Mouse (Mus musculus) B cell, adult (primary cell): ENCODE results near the gene Piezo1. TPM values are rescaled to one million over a fixed set of nuclear protein-coding genes. Genes with fewer than 3 reads are reported as not detected.

Source experiments
- total RNA-seq: library from RNA; stranded (reverse); gene quantifications from 4 replicates; pipeline ENCODE4 v1.2.4, GENCODE M21; 2023; ENCODE audit not compliant: inconsistent age

Piezo1 gene
- total RNA-seq = 50.5 to 55.1 TPM (median 53.3 TPM) in 4 replicates

DNA sequence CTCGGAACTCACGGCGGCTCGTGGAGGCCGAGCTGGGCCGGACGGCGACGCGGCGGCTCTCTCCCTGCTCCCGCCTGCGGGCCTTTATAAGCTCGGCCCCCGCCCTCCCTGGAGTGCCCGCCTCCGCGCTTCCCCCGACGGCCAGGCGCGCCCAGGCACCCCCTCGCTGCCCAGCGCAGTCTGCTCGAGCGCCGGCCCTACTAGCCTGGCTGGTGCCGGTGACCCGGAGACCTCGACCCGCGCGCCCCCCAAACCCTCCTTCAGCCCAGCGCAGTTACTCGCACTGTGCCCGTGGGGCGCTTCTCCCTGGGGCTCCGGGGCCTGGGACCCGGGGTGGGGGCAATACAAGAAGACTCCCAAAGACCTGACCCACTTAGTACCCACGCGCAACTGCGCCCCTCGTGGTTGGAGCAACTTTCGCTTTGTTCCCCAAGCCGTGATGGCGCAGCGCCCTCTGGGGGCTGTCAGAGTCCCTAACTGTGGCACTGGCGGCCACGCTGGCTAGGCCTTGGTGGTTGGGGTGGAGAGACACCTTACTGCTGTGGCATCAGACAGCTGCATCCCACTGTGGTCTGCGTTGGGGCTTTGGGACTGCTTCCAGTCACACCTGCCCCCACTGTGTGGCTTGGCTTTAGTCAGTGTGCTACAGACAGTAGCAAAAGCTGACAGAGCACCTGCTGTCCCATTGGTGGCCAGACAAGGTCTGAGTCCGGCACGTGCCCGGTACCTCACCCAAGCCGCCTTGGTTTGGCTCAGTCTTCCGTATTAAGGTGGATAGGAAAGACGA lies at the start of gene Piezo1:
Piezo1 (minus strand) TSS at position 65 of the 787 bp plus-strand sequence.

DNA sequence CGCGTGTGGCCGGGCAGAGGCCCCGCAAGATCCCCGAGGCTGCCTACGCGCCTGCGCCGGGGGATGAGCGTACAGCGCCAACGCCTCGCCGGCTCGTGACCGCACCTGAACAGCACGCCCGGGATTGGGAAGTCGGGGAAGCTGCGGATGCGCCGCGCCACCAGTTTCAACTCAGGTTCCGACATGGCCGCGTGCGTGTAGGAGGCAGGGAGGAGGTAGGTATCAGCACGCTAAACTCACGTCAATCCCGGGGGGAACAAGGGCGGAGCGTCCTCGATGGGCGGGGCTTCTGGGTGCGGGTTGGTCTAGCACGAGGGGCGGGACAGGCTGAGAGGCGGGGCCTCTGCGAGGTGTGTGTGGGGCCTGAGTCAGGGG lies 25.5 kb upstream of the Piezo1 start, which contains the start of gene Aprt:
Aprt (minus strand) TSS at position 262 of the 375 bp plus-strand sequence.

DNA sequence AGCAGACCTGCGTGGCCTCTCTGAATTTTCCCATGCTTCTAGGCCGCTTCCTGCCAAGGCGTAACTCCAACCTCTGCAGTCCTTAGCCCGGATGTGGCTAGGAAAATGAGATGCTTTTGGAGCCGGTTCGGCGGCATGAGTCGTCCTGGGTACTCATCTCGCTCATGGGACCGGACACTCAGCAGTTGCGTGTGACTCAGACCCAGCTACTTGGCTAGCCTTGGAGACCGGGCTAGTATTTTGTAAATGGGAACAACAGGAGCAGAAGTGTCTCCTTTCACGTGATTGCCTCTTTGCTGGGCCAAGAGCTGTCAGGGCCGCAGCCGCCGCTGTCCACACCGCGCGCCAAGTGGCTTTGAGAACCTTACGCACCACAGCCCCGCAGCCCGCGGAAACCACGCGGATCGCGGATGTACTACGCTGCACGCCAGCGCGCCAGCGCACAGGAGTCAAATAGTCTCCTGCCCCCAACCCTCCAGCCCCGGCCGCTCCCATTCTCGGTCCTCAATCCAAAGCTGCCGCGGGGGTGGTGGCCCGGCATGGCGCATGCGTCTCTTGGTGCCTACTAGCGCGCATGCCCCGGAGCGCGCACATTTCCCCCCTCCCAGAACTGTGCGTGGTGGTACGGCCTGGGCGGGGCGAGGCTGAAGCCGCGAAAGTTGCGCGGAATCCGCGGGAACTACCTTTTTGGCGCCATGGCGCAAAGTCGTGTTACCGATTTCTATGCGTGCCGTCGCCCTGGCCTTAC lies 16.4 kb upstream of the Piezo1 start, which contains the start of gene Cdt1:
Cdt1 (plus strand) TSS at position 655 of the 748 bp plus-strand sequence.

DNA sequence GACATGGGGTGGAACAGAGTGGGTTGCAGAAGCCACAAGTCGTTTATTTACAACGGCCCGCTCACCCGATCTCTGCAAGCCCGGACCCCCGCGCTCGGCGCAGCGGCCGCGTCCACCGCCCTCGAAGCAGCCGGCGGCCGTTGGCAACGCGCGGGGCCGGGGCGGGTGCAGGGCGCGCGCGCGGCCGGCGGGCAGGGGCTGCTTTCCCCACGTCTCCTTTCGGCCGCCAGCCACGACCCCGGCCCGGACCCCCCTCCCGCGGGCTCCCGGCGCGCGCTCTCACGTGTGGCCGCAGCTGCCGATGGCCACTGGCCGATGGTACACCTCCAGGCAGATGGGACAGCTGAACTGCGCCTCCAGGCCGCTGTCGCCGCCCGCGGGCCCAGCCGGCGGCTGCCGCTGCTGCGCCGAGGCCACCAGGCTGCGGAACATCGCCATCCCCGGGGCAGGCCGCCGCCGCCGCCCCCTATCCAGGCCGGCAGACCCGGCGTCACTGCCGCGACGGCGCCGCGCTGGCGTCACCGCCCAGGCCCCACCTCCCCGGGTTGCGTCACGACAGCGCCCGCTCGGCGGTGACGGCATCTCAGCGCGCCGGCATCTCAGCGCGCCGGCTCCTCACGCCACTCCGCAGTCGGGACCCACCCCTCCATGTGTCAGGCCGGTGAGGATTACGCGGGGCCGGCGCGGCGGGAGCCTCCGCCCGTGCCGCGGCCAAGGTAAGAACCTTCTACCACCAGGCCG lies 75.4 kb downstream of the Piezo1 start, which contains the start of the genes Rnf166 and Ctu2:
Rnf166 (minus strand) TSS at position 485 of the 741 bp plus-strand sequence.
Ctu2 (plus strand) TSS at position 564 of the 741 bp plus-strand sequence.

DNA sequence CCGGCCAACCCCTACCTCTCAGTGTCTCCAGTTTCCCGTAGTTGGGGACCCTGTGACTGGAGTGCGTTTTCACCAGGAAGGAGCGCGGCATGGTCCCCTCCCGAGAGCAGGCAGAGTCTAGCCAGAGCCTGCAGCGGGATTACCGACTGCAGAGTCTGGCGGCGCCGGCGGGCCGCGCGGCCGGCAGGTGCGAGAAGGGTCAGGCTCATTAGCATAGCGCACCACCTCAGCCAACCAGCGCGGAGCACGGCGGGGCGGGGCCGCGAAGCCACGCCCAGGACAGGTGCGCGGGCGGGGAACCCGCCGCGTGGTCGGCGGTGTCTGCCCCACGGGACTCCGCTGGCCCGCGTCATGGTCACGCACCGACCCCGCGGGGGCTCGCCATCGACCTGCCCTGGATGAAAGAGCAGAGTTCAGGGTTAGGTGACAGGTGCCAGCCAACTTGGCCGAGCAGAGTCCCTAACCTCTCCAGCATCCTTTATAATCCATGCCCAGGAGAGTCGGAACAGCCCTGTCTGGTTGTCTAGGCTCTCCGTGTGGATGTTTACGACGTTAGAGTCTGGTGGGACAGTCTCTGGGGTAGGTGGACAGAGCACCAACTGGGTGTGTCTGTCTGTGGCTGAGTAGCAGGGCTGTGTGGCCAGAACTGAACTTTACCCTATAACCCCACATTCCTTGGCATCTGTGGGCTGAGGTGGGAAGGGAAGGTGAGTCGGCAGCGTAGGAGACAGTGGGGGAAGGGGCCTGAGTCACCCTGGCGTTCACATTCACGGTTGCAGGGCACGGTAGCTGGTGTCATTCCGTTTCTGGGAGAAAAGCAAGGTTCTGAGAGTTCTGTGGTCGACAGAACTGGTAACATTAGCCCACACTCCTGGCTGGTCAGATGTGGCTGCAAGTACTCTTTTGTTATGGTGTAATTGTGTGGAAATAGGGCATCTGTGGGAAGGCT lies 90.3 kb downstream of the Piezo1 start, which contains the start of gene Snai3:
Snai3 (minus strand) TSS at position 210 of the 949 bp plus-strand sequence.

DNA sequence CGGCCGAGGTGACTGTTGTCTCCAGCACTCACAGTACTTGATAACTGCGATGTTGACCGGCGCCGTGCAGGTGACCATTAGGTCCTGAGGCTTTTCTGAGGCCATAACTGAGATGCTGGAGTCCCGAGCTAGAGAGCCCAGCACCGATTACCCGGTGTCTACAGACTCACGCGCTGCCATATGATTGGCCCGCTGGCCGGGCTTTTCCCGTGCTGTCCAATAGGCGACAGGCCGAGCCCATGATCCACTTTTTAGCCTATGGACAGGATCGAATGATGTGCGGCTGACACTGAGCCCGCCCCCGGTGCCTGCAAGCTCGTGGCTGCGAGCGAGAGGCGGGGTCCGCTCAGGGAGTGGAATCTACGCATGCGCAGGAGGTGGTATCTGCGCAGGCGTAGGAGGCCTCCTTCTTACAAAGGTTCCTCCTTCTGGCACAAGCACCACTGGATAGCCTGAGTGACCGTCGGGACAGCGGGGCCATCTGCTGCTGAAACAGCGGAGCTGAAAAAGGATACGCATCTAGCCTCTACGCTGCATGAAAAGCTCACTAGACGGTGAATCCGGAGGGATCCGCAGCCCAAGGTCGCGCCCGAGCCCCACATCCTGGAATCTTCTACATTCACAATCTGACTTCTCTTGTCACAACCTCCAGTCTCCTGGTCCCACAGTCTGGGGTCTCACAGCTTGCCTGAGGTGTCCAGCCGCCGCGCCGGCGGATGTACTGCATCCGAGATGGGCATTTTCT lies 107.7 kb downstream of the Piezo1 start, which contains the start of gene Mvd:
Mvd (minus strand) TSS at position 161 of the 745 bp plus-strand sequence.

DNA sequence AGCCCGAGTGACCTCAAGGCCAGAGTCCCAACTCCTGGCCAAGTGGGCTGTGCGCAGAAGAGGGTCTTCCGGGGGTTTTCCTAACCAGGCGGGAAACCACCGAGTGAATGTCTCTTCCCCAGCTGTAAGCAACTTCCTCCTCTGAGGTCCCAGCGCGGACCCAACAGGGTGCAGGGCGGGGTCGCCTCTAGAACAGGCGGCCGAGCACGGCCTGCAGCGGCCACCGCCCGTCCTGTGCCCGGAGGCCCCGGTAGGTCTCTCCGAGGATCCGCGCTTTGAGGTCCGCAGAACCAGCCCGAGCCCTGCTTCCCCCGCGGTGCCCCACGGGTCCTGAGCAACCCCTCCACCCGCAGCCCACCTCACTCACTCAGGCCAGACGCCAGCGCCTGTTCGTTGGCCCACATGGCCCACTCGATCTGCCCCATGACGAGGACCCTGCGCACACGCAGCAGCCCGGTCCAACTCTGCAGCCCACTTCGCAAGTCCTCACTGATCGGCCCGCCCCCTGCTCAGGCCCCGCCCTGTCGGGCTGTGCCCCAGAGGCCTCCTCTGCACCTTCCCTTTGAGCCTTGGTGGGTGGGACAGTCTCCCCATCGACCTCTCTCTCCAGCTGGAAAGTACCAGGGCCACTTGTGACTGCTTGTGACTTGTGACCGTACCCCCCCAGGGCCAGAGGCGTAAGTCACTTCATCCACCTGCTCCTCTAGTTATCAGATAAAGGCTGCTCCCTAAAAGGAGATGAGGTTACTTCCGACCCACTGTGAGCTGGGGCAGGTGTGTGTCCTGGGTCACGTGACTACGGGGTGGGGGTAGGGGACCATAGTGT lies 118.5 kb downstream of the Piezo1 start, which contains the start of gene Cyba:
Cyba (minus strand) TSS at position 488 of the 826 bp plus-strand sequence.

Other genes with a start within 250 kb of the Piezo1 start
- 0.51 TPM in 1 of 4 replicates, not detected in the others for gene Trhr2, start 190.6 kb downstream of the Piezo1 start, total RNA-seq
- gene Zc3h18, start 174.7 kb downstream of the Piezo1 start, total RNA-seq = 97.1 to 111 TPM (median 102 TPM) in 4 replicates
- gene Il17c, start 129.3 kb downstream of the Piezo1 start, total RNA-seq = 0.83 to 2.5 TPM (median 1.8 TPM) in 3 of 4 replicates, not detected in the other
- 306 to 340 TPM (median 317 TPM) in 4 replicates for gene Cyba, start 118.4 kb downstream of the Piezo1 start, total RNA-seq
- gene Mvd, start 107.9 kb downstream of the Piezo1 start, total RNA-seq = 4.8 to 6.9 TPM (median 6.2 TPM) in 4 replicates
- 3.1 to 4.4 TPM (median 3.9 TPM) in 4 replicates for gene Snai3, start 90.6 kb downstream of the Piezo1 start, total RNA-seq
- 38.7 to 43.7 TPM (median 41.0 TPM) in 4 replicates for gene Rnf166, start 75.3 kb downstream of the Piezo1 start, total RNA-seq
- gene Ctu2, start 75.2 kb downstream of the Piezo1 start, total RNA-seq = 57.5 to 66.9 TPM (median 58.8 TPM) in 4 replicates
- gene Cdt1, start 16.7 kb upstream of the Piezo1 start, total RNA-seq = 154 to 175 TPM (median 169 TPM) in 4 replicates
- 78.0 to 94.8 TPM (median 88.3 TPM) in 4 replicates for gene Aprt, start 25.6 kb upstream of the Piezo1 start, total RNA-seq
- gene Galns, start 60.1 kb upstream of the Piezo1 start, total RNA-seq = 26.1 to 34.6 TPM (median 27.1 TPM) in 4 replicates
- 44.4 to 55.6 TPM (median 52.9 TPM) in 4 replicates for gene Trappc2l, start 60.3 kb upstream of the Piezo1 start, total RNA-seq
- gene Pabpn1l, start 71.4 kb upstream of the Piezo1 start, total RNA-seq = 0.48 TPM in 1 of 4 replicates, not detected in the others
- gene Cbfa2t3, start 147.8 kb upstream of the Piezo1 start, total RNA-seq = 58.9 to 63.9 TPM (median 60.8 TPM) in 4 replicates
- gene Acsf3, start 224.2 kb upstream of the Piezo1 start, total RNA-seq = 16.6 to 19.5 TPM (median 18.2 TPM) in 4 replicates